Mouse (Mus musculus) lung, postnatal 0 days (tissue): ENCODE data around the gene Dnali1. TPM values are rescaled to one million over a fixed set of nuclear protein-coding genes. Genes with fewer than 3 reads are reported as not detected.

ENCODE experiments used
- ATAC-seq: fragments of 200-750 bp; cut with Nextera tagmentation; 2 replicates; pipeline ENCODE4 v1.8.0; 2017; ENCODE audit warnings: moderate library complexity
- DNase-seq: peaks from one replicate; pipeline ENCODE4 v3.0.0-alpha.2; 2016; ENCODE audit warnings: low spot score
- H3K27ac ChIP-seq: fragments of 300-500 bp; sonication (generic); 2 replicates; pipeline ENCODE4 v1.5.1; 2014; ENCODE audit warnings: antibody characterized with exemption, mild to moderate bottlenecking, low read length, mixed read lengths
- H3K27me3 ChIP-seq: fragments of 300-500 bp; sonication (generic); replicated peaks from 2 replicates; pipeline ENCODE4 v1.6.1; 2014; ENCODE audit warnings: low read length, mixed read lengths; ENCODE audit not compliant: insufficient read depth
- H3K36me3 ChIP-seq: fragments of 300-500 bp; sonication (generic); 2 replicates; pipeline ENCODE4 v1.6.1; 2014; ENCODE audit warnings: low read length, mixed read lengths; ENCODE audit not compliant: insufficient read depth
- H3K4me1 ChIP-seq: fragments of 300-500 bp; sonication (generic); 2 replicates; pipeline ENCODE4 v1.6.1; 2014; ENCODE audit warnings: antibody characterized with exemption, low read depth, low read length, mixed read lengths; ENCODE audit not compliant: insufficient read depth
- H3K4me2 ChIP-seq: fragments of 300-500 bp; sonication (generic); replicated peaks from 2 replicates; pipeline ENCODE4 v1.6.1; 2014; ENCODE audit warnings: low read depth, mild to moderate bottlenecking, low read length, moderate library complexity, mixed read lengths
- H3K4me3 ChIP-seq: fragments of 300-500 bp; sonication (generic); 2 replicates; pipeline ENCODE4 v1.5.1; 2014; ENCODE audit warnings: low read depth, low read length
- H3K9ac ChIP-seq: fragments of 300-500 bp; sonication (generic); replicated peaks from 2 replicates; pipeline ENCODE4 v1.6.1; 2014; ENCODE audit warnings: low read depth, mild to moderate bottlenecking
- H3K9me3 ChIP-seq: fragments of 300-500 bp; sonication (generic); 2 replicates; pipeline ENCODE4 v1.6.1; 2016; ENCODE audit warnings: low read length, mixed read lengths
- CTCF ChIP-seq: IDR thresholded peaks from 2 replicates; pipeline ENCODE4 v1.5.1; 2016; ENCODE audit warnings: antibody characterized with exemption, mild to moderate bottlenecking
- EP300 ChIP-seq: IDR thresholded peaks from 2 replicates; pipeline ENCODE4 v1.6.1; 2016; ENCODE audit warnings: antibody characterized with exemption, mild to moderate bottlenecking, control low read depth
- WGBS: fragments of 180-500 bp; shearing (Covaris S2); extraction: QIAGEN DNeasy Blood & Tissue Kit; methylation state at CpG from one replicate; pipeline ENCODE4 v1.1.7; 2014; 5-methylcytosine and 5-hydroxymethylcytosine counted together
- polyA plus RNA-seq: library from polyadenylated mRNA; unstranded; fragments of >200 nt; fragmentation: Nextera tagmentation; extraction: Ambion mirVana; gene quantifications from 2 replicates; pipeline ENCODE4 v1.2.1, GENCODE M21; 2015

Dnali1 gene
- polyA plus RNA-seq, result 6.9 and 10.9 TPM in 2 replicates

- Histone ChIP-seq H3K4me1 (peaks cover 8% of the 10 kb centered on the region; the same call in 1 of the 2 replicates), H3K9me3 (no peaks in the 10 kb centered on the region), H3K9ac (peak within 1 kb of the TSS; percentile 79), H3K4me2 (peak within 1 kb of the TSS; percentile 70), H3K4me3 (peak within 1 kb of the TSS; percentile 91), H3K27ac (peak within 1 kb of the TSS; percentile 78), H3K27me3 (no peaks in the 10 kb centered on the region), H3K36me3 (peaks cover 5% of the 10 kb centered on the region; the same call in 1 of the 2 replicates)
- WGBS, result 1% methylated on average over 26 of the region's 26 CpGs
- peak; percentile 60 for ATAC-seq
- no peak for TF ChIP-seq EP300
- DNase-seq, result peak; percentile 81
Measured at GRCm38 (mm10) chr4:125065517-125066307, at the start of gene Dnali1. Gene Dnali1, minus strand, starts transcription at chr4:125065703.

GRCm38 (mm10) chr4:125115081-125115480 is 49.6 kb upstream of the Dnali1 start:
- ATAC-seq, result 0 out of 2 replicates have a peak, but pooled peaks have one; percentile 2

GRCm38 (mm10) chr4:125114638-125115037 is 49.1 kb upstream of the Dnali1 start:
- 11% methylated on average over 6 of the region's 6 CpGs for WGBS
- peak; percentile 74 for ATAC-seq
- peak; percentile 91 for DNase-seq
- Histone ChIP-seq H3K36me3 (no peaks in the 10 kb centered on the region), H3K27ac (peak overlapping the region; percentile 63), H3K4me1 (peaks cover 12% of the 10 kb centered on the region), H3K4me3 (no peak overlapping the region), H3K9ac (no peak overlapping the region), H3K9me3 (no peaks in the 10 kb centered on the region), H3K27me3 (no peaks in the 10 kb centered on the region), H3K4me2 (no peak overlapping the region)
- TF ChIP-seq CTCF, result peak; percentile 92
- no peak; the same call in 1 of the 2 replicates for TF ChIP-seq EP300

More at GRCm38 (mm10) chr4:125115081-125115480, 49.6 kb upstream of the Dnali1 start:
- TF ChIP-seq EP300, result no peak
- TF ChIP-seq CTCF, result no peak
- Histone ChIP-seq H3K27ac (peak overlapping the region; percentile 63), H3K4me1 (peaks cover 12% of the 10 kb centered on the region), H3K4me2 (no peak overlapping the region), H3K4me3 (no peak overlapping the region), H3K9ac (no peak overlapping the region), H3K9me3 (no peaks in the 10 kb centered on the region), H3K27me3 (no peaks in the 10 kb centered on the region), H3K36me3 (0 out of 2 replicates have a peak, but pooled peaks cover 1% of the 10 kb centered on the region)
- WGBS, result 72% methylated on average over 4 of the region's 4 CpGs
- DNase-seq, result no peak

GRCm38 (mm10) chr4:125105354-125105753 is 39.9 kb upstream of the Dnali1 start:
- TF ChIP-seq EP300 (no peak), CTCF (no peak)
- Histone ChIP-seq H3K4me2 (no peak overlapping the region), H3K9ac (no peak overlapping the region), H3K27me3 (no peaks in the 10 kb centered on the region), H3K4me1 (no peaks in the 10 kb centered on the region), H3K36me3 (0 out of 2 replicates have a peak, but pooled peaks cover 11% of the 10 kb centered on the region), H3K4me3 (no peak overlapping the region), H3K9me3 (no peaks in the 10 kb centered on the region), H3K27ac (no peak overlapping the region)
- WGBS, result 88% methylated on average over 9 of the region's 9 CpGs
- ATAC-seq, result no peak
- no peak for DNase-seq

GRCm38 (mm10) chr4:125101334-125101733 is 35.8 kb upstream of the Dnali1 start:
- TF ChIP-seq CTCF (no peak), EP300 (no peak)
- no peak for ATAC-seq
- Histone ChIP-seq H3K9me3 (no peaks in the 10 kb centered on the region), H3K27ac (no peak overlapping the region), H3K27me3 (no peaks in the 10 kb centered on the region), H3K4me1 (no peaks in the 10 kb centered on the region), H3K4me3 (no peak overlapping the region), H3K9ac (no peak overlapping the region), H3K4me2 (no peak overlapping the region), H3K36me3 (0 out of 2 replicates have a peak, but pooled peaks cover 8% of the 10 kb centered on the region)
- WGBS, result 79% methylated on average over 13 of the region's 13 CpGs
- DNase-seq, result no peak

GRCm38 (mm10) chr4:125099458-125099857 is 34.0 kb upstream of the Dnali1 start:
- ATAC-seq (peak; percentile 68), DNase-seq (peak; percentile 78)
- Histone ChIP-seq H3K27me3 (no peaks in the 10 kb centered on the region), H3K27ac (no peak overlapping the region), H3K4me3 (no peak overlapping the region), H3K9ac (no peak overlapping the region), H3K36me3 (0 out of 2 replicates have a peak, but pooled peaks cover 8% of the 10 kb centered on the region), H3K4me1 (no peaks in the 10 kb centered on the region), H3K4me2 (no peak overlapping the region), H3K9me3 (no peaks in the 10 kb centered on the region)
- 7% methylated on average over 8 of the region's 8 CpGs for WGBS
- TF ChIP-seq CTCF, result peak; percentile 98
- no peak for TF ChIP-seq EP300
